Mouse (Mus musculus): ENCODE results near the gene Pcca.

- TF ChIP-seq POLR2A (IDR thresholded peaks at IDR 0.05; ENCODE audit: borderline replicate concordance, insufficient read depth, low read length) (no peak), CTCF (IDR thresholded peaks at IDR 0.05; ENCODE audit: borderline replicate concordance, insufficient read depth, low read depth, low read length) (no peak)
These were observed 20.6 kb upstream of the Pcca start for GRCm38 (mm10) chr14:122513511-122514036.
